Mouse (Mus musculus): ENCODE results near the gene Znfx1.

Gene Znfx1

DNA sequence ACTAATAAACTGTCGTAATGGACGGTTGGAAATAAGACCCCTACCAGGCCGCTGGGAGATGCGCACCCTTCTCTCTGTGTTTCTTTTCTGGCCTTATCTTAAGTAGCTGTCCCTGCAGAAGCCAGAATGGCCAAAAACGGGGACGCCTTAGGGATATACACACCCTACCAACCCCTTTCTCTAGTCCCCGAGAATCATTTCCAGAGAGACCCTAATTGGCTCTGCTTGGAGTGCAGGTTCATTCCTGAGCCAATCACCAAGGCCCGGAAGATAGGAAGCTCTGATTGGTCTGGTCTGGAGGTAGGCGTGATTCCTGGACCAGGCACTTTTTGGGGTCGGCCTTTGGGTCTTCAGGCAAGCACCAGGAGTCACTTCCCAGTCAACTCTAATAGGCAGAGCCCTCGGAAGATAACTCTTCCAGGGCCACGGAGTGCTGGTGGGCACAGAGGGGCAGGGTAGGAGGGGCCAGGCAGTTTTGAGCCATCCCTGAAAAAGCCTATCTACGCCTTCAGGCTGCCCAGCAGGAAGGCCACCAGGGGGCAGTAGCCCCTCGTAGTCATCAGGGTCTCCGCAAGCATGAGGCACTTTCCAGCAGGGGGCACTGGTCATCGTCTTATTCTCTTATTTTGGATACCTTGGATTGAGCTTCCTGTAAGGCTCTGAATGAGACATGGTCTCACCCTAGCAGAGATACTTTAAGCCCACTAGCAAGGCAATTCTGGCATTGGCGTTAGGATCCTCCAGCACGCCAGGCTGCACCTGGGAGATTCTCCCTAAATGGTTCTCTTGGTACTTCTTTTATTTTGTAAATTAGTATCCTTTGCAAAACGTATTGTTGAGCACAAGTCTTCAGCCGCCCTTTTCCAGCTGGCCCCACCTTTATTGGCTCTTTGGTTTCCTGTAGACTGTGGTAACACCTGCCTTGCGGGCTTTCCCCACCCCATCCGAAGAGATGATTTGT is 9.1 kb upstream of the Znfx1 start:
- peak; percentile 95 for DNase-seq

DNA sequence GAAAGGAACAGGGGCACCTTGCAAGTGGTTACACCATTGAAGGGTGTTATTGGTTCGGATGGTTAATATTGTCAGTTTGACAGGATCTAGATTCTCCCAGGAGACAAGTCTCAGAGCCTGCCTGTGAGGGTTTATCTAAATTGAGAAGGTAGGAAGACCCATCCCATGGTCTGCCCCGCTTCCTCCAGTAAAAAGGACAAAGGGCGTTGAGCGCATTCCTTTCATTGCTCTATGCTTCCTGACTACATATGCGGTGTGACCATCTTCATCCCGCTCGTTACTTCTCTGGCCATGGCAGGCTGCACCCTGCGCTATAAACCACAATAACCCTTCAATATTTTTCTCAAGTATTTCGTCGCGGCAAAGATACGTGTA is 8.4 kb upstream of the Znfx1 start:
- DNase-seq: no peak

DNA sequence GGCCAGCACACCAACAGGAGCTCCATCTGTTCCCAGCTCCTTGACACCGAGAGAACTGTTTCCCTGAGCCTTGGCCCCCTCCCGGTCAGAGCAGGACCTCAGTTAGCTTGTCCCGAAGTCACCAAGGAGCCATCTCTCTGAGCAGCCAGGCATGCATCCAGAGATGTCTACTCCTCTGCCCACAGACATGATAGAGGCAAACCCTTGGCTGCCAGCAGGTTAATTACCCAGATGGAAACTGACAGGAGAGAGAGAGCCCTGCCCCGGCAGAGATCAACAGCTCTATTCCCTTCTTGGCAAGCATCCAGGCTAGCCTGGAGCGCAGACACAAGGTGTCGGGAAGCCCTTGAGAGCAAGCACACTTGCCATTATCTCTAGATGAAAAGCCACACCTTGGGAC is 7.5 kb upstream of the Znfx1 start:
- no peak for DNase-seq

DNA sequence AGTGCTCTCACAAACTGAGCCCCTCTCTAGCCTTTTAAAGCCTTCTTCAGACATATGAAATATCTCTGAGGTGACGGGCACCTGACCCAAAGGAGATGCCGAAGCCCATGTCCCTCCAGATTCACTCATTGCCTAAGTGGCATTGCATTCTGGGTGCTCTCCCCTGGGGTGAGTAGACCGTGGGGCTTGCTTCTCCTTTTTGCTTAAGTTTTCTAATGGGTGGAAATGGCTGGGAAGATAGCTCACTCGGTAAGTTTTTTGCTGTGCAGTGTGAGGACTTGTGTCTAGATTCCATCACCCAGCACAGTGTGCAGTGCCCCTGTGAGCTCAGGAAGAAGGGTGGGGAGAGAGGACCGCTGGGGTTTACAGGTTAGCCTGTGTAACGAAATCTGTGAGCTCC is 4.8 kb upstream of the Znfx1 start:
- DNase-seq: no peak

DNA sequence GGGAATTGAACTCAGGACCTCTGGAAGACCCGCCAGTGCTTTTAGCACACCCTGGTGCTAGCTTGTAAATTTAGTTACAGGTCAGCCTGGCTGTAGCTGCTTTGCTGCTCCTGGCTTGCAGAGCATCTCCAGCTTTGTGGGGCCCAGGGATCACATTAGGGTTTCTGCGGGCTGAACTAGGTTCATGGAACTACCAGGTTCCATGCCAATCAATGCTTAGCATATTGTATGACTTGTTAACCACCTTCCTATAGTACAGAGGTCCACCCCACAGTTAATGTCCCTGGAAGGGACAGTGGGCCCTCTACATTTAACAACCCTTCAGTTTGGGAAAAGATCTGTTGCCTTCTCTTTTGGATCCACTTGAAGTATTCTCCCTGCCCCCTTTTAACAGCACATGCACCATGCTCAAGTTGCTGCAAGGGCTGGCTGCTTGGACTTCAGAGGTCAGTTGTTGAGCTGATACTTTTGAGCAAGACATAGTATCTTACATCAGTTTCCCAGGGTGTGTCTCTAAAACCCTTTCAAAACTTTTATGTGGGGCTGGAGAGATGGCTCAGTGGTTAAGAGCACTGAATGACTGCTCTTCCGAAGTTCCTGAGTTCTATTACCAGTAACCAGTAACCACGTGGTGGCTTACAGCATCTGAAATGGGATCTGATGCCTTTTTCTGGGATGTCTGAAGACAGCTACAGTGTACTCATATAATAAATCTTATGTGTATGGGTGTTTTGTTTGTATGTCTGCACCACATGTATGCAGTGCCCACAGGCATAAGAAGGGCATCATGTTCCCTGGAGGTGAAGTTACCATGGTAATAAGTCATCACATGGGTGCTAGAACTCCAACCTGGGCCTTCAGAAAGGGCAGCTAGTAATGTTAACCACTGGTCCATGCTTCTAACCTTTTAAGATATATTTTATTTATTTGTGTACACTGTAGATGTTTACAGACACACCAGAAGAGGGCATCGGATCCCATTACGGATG is 4.0 kb upstream of the Znfx1 start:
- no peak for DNase-seq

DNA sequence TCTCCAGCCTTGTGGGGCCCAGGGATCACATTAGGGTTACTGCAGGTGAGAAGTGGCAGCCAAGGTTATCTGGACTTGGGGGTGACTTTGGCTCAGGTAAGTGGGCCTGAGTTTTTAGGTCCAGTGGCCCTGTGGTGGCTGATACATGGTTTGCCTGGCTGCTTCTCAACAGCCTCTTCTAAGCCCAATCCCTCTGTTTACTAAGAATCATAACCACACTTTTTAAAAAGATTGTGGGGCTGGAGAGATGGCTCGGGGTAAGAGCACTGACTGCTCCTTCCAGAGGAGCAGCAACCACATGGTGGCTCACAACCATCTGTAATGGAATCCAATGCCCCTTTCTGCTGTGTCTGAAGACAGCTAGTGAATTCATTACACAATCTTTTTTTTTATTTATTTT is 3.2 kb upstream of the Znfx1 start:
- DNase-seq: no peak

DNA sequence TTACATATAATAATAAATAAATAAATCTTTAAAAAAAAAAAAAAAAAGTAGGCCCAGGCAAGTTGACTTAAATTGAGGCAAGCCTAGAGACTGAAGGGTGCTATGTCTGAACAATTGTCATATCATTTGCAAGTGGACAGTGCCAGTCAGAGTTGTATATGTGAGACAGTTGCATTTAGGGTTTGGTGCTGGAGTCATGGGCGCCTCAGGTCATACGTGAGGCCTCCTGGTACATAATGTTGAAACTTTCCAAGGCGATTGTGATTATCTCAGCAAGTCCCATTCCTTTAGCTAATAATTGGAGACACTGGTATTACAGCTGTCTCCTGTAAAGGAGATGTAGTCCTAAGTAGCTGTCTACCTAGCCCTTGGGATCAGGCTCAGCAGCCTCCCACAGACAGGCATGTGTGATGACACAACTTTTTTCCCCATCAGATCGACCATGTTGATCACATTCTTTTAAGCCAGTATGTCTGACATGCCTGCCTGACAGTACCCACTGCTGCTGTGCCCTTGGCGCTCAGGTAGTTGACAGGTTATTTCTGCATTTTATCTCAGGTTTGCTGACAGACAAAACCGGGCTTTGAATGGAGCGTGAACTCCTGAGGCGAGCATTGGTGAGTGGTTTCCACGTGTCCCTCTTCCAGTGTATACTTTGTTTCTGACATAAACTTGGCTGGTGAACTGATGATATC is 1.9 kb upstream of the Znfx1 start:
- no peak for DNase-seq

DNA sequence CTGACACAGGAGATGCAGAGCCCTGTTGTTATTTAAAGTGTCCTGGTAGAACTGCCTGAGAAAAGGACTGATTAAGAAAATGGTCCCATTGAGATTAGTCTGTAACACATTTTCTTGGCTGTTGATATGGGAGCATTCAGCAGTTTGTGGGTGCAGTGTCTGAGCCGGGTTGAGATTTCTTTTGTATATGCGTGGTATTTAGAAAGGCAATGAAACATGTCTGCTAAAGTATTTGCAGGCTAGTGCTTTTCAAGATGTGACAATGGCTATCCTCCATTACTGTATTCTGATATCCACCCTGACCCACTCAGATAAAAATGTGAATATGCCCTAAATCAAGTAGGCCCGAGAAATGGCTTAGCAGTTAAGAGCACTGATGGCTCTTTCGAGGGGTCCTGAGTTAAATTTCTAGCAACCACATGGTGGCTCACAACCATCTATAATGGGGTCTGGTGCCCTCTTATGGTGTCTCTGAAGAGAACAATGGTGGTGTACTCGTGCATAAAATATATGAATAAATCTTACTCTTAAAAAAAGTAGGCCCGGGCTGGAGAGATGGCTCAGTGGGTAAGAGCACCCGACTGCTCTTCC is 1.2 kb upstream of the Znfx1 start:
- no peak for DNase-seq

DNA sequence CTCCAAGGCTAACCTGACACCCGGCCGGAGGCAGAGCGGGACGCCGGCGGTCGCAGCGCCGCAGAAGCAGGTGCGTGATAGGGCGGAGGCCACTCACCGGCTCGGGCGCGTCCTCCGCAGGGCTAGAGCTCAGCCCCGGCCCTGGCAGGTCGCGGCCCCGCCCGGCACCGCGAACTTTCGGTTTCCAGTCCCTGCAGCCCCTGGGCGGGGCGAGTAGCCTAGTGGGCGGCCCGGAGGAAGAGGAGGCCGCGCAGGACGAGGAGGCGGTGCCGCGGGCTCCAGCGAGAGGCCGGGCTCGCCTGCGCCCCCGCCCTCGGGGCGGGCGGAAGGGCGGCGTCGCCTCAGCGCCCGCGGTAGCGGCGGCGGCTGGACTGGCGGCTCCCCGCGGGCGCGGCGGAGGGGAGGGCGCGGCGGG is 311 bp downstream of the Znfx1 start:
- peak; percentile 93 for DNase-seq

DNA sequence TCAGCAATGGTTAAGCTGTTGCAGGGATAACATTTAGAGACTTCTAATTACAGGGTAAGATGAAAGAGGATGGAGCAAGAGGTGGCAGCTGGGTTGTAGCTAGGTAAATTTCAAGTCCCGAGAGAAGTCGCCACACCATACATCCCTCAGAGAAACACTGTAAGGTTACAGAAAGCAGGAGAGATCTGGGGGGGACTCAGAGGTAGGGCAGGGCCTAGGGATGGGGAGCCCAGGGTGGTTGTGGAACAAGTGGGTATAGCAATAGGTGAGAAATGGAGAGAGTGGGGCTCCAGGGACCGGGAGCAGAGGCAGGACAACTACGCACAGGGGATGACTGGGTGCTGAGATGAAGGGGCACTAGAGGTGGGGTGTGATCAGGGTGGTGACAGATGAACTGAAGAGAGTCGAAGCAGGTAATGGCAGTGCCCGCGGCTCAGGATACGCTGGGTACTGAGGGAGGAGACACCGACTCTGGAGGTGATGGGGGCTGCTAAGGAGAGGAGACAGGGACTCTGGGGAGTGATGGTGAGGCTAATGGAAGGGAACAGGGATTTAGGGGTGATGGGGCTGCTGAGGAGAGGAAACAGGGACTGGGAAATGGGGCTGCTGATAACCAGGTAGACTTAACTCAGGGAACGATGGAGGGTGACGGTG is 1.3 kb downstream of the Znfx1 start:
- DNase-seq: no peak

DNA sequence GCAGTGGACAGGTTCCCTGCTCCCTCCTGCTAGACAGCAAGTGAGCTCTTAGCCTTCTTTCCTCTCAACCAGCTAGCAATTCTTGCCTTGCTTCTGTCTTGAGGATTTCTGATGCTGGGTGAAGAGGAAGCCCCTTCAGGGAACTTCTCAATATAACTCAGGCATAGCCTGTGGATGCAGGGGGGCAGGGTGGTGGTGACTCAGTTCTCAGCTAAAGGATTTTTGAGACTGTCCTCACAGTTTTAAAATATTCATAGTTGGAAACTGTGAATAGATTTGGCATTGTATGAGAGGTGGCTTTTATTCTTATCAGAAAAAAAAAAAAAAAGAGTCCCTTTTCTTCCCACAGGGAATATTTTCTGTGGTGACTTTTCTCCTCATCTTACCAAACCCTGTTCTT is 2.1 kb downstream of the Znfx1 start:
- no peak for DNase-seq

DNA sequence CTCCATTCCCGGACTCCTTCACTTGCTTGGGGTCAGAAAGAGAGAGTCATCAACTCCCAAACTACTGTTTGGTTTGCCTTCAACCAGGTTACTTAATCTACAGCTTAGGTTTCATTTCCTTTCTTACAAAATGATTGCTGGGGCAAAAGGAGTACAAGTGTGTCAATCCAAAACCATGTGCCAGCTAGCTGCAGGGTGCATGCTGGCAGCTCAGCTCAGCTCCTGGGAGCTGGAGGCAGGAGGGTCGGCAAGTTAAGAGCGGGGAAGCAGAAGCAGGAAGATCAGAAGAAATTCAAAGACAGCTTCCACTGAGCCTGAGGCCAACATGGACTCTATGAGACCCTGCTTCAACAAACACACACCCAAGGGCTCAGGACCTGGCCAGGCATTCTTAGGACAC is 2.5 kb downstream of the Znfx1 start:
- peak; percentile 55 for DNase-seq

DNA sequence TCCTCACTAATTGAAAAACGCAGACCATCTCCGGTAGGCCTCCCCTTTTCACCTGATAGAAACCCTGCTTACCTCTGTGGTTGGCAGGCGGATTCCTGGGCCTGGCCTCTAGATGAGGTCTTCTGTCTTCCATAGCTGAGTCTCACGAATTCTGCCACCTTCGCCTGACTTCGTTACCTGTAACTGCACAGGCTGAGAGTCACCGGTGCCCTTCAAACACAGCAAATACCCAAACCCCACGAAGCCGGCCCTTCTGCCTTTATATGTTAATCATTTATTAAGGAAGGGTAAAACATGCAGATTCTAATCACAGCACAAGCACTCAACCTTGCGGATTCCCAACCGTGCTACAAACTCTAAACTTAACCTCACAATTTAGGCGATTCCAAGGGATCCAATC is 2.9 kb downstream of the Znfx1 start:
- no peak for DNase-seq

DNA sequence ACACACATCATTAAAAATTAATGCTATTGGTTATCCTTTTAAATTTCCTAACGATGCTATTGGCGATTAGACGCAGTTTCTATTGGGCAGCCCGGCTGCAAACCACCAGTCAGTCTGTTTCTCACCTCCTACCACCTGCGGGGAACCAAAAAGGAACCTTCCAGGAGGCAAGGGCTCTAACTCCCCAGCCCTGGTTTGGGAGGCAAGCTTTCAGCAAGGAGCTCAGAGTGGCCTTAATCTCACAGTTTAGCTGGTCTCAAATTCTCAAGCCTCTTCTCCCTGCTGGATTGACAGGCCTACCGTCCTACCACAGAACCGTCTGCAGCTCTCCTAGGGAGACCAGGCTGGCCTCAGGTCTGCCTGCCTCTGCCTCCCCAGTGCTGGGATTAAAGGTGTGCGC is 3.3 kb downstream of the Znfx1 start:
- no peak for DNase-seq

DNA sequence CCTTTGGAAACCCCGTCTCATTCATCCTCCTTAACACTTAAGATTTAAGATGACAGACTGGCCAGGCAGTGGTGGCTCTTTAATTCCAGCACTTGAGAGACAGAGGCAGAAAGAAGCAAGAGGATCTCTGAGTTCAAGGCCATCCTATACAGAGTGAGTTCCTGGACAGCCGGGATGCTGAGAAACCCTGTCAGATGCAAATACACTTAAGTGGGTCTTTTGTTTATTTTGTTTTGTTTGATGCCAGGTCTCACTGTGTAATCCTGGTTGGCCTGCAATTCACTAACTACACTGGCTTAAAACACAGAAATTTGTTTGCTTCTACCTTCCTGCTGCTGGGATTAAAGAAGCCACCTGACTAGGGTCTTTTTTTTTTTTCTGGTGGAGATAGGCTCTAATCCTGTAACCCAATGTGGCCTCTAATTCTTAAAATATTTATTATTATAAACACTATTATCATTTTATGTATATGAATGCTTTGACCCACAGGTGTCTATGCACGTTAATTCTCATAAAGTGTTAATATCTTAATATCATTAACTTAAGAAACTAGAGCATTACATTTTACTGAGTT is 3.9 kb downstream of the Znfx1 start:
- no peak for DNase-seq

DNA sequence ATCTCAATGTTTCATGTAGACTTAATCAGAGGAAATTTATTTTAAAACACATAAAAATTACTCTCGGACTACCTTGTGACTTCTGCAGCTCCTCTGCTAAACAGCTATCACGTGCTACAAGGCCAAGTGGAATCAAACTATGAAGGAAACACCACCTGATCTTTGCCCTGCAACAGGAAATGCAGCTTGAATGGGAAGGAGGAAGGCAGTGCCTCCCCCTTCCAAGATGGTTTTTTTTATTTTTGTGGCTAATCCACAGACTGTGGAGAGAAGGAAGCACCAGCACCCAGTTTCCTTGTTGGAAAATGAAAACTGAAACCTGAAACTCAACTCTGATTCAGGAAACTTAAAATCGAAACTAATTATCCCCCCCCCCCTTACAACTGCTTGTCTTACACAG is 4.6 kb downstream of the Znfx1 start:
- no peak for DNase-seq

DNA sequence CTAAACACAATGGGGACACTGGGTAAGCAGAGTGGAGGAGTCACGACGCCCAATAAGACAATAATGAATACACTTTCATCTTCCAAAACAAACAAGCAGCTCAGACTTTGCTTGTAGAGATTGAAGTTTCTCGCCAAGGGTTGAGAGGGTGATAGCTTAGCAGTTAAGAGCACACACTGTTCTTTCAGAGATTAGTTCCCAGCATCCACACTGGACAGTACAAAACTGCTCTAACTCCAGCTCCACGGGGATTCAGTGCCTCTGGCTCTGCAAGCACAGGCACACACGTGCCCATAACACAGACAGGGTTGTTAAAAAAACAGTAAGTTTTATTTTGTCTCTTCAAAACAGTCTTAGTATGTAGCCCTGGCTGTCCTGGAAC is 5.9 kb downstream of the Znfx1 start:
- DNase-seq: no peak

DNA sequence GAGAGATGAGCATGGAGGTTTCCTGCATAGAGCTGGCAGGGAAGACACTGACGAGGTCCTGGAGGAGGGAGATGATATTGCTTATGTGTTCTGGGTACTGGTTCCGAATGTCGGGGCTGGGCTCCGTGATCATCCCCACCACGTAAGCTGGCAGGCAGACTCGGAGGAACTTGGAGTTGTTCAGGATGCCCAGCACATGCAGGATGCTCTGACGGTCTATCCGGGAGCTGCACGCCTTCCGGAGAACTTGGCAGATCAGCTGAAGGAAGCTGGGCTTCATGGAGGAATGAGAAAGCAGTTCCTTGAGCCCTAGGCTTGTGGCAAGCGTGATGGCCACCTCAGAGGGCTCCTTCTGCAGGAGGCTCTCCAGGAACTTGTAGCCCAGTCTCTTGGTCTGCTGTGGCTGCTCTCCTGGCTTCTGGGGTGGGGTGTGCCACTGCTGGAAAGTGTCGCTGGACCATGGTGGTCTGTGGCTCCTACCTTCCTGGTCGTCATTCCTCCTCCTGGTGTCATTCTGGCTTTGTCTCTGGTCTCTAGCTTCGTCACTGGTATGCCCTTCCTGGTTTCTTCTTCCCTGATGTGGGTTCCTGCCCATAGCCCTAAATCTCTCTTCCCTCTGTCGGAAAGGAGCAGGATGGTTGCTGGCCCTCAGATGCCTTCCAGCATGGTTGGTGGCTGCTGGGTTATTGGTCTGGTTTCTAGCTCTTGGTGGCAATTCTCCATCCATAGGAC is 6.4 kb downstream of the Znfx1 start:
- DNase-seq: no peak

DNA sequence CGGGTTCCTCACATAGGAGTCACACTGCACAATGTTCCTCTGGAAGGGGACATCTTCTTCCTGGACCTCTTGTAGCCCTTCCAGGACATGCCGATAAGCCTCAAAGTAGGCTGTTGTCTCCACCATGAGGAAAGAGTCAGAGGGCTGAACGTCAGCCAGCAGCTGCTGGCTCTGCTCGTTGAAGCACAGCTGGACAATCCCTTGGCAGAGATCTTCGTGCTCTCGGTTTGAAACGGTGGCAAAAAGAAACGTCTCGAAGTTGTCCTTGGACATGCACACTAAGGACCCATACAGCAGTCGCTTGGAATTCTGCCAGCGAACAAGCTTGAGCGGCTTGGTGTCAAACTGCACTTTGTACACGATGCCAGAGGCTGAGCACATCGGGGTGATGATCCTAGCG is 7.4 kb downstream of the Znfx1 start:
- peak; percentile 54 for DNase-seq

DNA sequence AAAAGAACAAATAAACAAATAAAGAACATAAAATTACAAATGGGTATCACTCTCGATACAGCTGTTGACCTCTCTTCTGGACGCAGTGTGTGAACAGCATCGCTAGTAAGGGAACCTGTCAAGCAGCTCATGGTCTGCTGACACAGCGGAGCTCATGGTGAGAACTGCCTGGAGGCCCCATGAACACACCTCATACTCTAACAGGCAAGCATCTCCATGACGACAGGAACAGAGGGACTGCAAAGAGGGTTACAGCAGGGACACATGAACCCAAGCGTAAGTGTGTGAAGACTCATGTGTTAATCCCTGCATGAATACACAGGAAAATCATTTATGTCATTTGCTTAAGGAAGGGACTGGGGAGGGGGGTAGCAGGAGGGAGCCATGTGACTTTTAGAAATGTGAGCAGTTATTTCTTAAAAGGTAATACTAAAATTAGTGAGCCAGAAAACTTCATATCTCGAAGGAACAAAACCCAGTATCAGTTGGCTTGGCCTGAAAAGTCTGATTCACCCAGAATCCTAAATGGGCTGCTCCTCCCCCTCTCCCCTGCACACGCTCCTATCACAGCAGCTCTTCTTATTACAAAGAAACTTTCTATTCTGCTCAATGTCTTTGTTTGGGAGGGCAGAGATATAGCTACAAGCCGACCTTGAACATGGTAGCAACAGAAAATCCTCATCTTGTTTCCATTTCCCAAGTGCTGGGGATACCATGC is 9.5 kb downstream of the Znfx1 start:
- DNase-seq: no peak

Data from layer of hippocampus, adult 9-11 months (tissue).